Mouse (Mus musculus): ENCODE measurements around the gene Shb.

- TF ChIP-seq CTCF (IDR thresholded peaks at IDR 0.05; ENCODE audit: extremely low read depth, insufficient read depth, low read length) (no peak), POLR2A (IDR thresholded peaks at IDR 0.05; ENCODE audit: extremely low read depth, insufficient read depth, low read length) (no peak)
Measured at GRCm38 (mm10) chr4:45472706-45473105, 59.6 kb downstream of the Shb start.

Measured in cortical plate, adult 2 months (tissue).